Mouse (Mus musculus): ENCODE measurements at regions not wholly inside any gene's neighbourhood (a gene's known extent, or its start where the extent isn't known, plus 50 kb on each side); places are given as distances from the start of the nearest gene placed in this dataset.

- Histone ChIP-seq H3K9me3 (peaks cover 10% of the 10 kb centered on the region), H3K27me3 (replicated peaks) (no peaks in the 10 kb centered on the region), H3K4me3 (replicated peaks) (peak overlapping the region; percentile 53), H3K36me3 (replicated peaks; ENCODE audit: low read length) (no peaks in the 10 kb centered on the region), H3K4me1 (no peaks in the 10 kb centered on the region)
- TF ChIP-seq GATA1 (IDR thresholded peaks at IDR 0.05; ENCODE audit: borderline replicate concordance, low read length): no peak
- TF ChIP-seq FLI1 (IDR thresholded peaks at IDR 0.05; ENCODE audit: low read length): no peak
Measured at GRCm38 (mm10) chr16:46926060-46926459, 427.7 kb upstream of the Nectin3 start.

DNA sequence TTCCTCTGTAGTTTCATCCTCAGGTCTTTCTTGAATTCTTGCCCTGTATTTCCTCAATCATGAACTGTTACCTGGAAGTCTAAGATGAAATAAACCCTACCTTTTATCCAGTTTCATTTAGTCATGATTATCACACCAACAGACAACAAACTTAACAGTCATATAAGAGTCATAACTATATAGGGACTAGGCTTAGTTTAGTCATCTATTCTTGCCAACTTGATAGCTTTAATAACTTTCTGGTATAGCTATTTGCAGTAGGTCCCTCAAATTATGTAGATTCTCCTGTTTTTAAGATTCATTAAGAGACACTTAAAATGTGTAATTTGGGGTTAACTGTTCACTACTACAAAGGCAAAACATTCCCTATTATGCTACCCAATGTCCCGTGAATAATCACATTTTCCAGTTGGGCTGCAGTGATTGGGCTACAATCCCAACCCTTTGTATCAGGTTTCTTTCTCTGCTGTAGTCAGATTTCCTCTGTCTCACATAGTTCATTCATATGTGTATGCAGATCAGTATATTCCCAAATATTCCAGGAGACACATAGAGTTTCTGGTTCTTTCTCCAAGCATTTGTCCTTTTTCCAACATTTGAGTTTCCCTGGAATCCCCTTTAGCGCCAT lies 396.4 kb upstream of the Nectin3 start:
- Histone ChIP-seq H3K36me3 (replicated peaks; ENCODE audit: low read length) (no peaks in the 10 kb centered on the region), H3K4me1 (no peaks in the 10 kb centered on the region), H3K27me3 (replicated peaks) (no peaks in the 10 kb centered on the region), H3K4me3 (replicated peaks) (no peak overlapping the region), H3K9me3 (no peaks in the 10 kb centered on the region)
- TF ChIP-seq GATA1 (IDR thresholded peaks at IDR 0.05; ENCODE audit: borderline replicate concordance, low read length): no peak
- TF ChIP-seq FLI1 (IDR thresholded peaks at IDR 0.05; ENCODE audit: low read length): no peak

DNA sequence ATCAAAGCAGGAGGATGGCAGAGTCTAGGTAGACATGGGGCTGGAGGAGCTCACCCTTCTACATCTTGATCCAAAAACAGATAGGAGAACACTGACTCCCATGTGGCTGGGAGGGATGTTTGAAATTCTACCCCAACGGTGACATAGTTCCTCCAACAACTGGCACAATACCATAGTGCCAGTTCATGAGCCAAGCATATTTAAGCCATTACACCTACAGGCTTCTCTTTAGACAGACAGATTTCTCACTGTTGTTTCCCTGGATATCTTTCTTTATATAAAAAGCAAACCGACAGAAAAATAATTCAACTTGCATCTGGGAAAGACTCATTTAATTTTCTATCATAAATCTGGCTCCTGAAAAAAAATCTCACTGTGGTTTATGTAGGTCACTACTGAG lies 380.4 kb upstream of the Nectin3 start:
- Histone ChIP-seq H3K36me3 (replicated peaks; ENCODE audit: low read length) (no peaks in the 10 kb centered on the region), H3K27me3 (replicated peaks) (no peaks in the 10 kb centered on the region), H3K4me3 (replicated peaks) (no peak overlapping the region), H3K4me1 (no peaks in the 10 kb centered on the region), H3K9me3 (no peaks in the 10 kb centered on the region; the same call in 1 of the 2 replicates)
- TF ChIP-seq FLI1 (IDR thresholded peaks at IDR 0.05; ENCODE audit: low read length) (no peak), GATA1 (IDR thresholded peaks at IDR 0.05; ENCODE audit: borderline replicate concordance, low read length) (no peak)

- H3K27me3 ChIP-seq (replicated peaks): no peaks in the 10 kb centered on the region
- H3K9me3 ChIP-seq: peaks cover 11% of the 10 kb centered on the region
- no peak overlapping the region for H3K4me3 ChIP-seq (replicated peaks)
- H3K36me3 ChIP-seq (replicated peaks; ENCODE audit: low read length): no peaks in the 10 kb centered on the region
- no peaks in the 10 kb centered on the region for H3K4me1 ChIP-seq
- TF ChIP-seq GATA1 (IDR thresholded peaks at IDR 0.05; ENCODE audit: borderline replicate concordance, low read length): no peak
- TF ChIP-seq FLI1 (IDR thresholded peaks at IDR 0.05; ENCODE audit: low read length): no peak
Measured at GRCm38 (mm10) chr16:46863959-46864358, 365.6 kb upstream of the Nectin3 start.

DNA sequence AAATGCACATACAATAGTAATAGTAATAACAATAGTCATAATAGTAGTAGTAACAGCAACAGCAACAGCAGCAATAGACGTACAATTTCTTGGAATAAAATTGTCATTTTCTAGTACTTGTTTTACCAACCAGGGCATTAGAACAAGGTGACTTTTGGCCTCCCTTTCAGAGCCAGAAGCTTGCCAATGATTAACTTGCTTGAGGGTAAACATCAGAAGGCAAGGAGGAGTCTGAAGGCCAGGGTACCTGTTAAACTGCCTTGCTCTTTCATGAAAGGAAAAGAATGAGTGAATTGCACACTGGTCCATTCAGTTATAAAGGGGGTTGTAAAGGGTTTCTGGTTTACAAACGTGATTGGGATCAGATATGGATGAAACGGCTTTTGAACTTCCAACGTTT lies 351.2 kb upstream of the Nectin3 start:
- Histone ChIP-seq H3K4me1 (no peaks in the 10 kb centered on the region), H3K27me3 (replicated peaks) (no peaks in the 10 kb centered on the region), H3K4me3 (replicated peaks) (no peak overlapping the region), H3K36me3 (replicated peaks; ENCODE audit: low read length) (no peaks in the 10 kb centered on the region), H3K9me3 (peaks cover 2% of the 10 kb centered on the region; the same call in 1 of the 2 replicates)
- no peak for TF ChIP-seq GATA1 (IDR thresholded peaks at IDR 0.05; ENCODE audit: borderline replicate concordance, low read length)
- no peak for TF ChIP-seq FLI1 (IDR thresholded peaks at IDR 0.05; ENCODE audit: low read length)

GRCm38 (mm10) chr16:46848755-46849154 lies 350.4 kb upstream of the Nectin3 start:
- no peaks in the 10 kb centered on the region for H3K36me3 ChIP-seq (replicated peaks; ENCODE audit: low read length)
- peaks cover 2% of the 10 kb centered on the region; the same call in 1 of the 2 replicates for H3K9me3 ChIP-seq
- H3K4me3 ChIP-seq (replicated peaks): no peak overlapping the region
- no peak for TF ChIP-seq FLI1 (IDR thresholded peaks at IDR 0.05; ENCODE audit: low read length)
- no peak for TF ChIP-seq GATA1 (IDR thresholded peaks at IDR 0.05; ENCODE audit: borderline replicate concordance, low read length)
- H3K27me3 ChIP-seq (replicated peaks): no peaks in the 10 kb centered on the region
- H3K4me1 ChIP-seq: no peaks in the 10 kb centered on the region

- TF ChIP-seq FLI1 (IDR thresholded peaks at IDR 0.05; ENCODE audit: low read length) (no peak), GATA1 (IDR thresholded peaks at IDR 0.05; ENCODE audit: borderline replicate concordance, low read length) (no peak)
- Histone ChIP-seq H3K4me3 (replicated peaks) (no peak overlapping the region), H3K36me3 (replicated peaks; ENCODE audit: low read length) (no peaks in the 10 kb centered on the region), H3K27me3 (replicated peaks) (no peaks in the 10 kb centered on the region), H3K4me1 (no peaks in the 10 kb centered on the region), H3K9me3 (peaks cover 2% of the 10 kb centered on the region; the same call in 1 of the 2 replicates)
Measured at GRCm38 (mm10) chr16:46847707-46848356, 349.5 kb upstream of the Nectin3 start.

DNA sequence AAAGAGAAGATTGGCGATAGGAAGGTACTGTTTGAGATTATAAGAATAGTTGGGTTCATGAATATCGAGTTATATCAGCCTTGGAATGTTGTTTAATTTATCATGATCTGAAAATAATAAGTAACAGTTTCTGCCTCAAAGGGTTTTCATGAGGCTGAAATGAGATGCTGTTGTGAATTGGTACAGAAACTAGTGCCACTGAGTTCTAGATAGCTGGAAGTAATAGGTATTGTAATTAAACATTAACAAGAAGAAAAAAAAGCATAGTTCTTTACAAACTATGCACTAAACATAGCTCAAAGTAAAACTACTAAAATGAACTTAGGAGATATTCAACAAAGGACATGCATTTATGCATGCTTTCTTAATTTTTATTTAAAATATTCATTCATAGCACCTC lies 342.9 kb upstream of the Nectin3 start:
- Histone ChIP-seq H3K27me3 (replicated peaks) (no peaks in the 10 kb centered on the region), H3K4me3 (replicated peaks) (no peak overlapping the region), H3K4me1 (no peaks in the 10 kb centered on the region), H3K36me3 (replicated peaks; ENCODE audit: low read length) (no peaks in the 10 kb centered on the region), H3K9me3 (peaks cover 2% of the 10 kb centered on the region; the same call in 1 of the 2 replicates)
- TF ChIP-seq GATA1 (IDR thresholded peaks at IDR 0.05; ENCODE audit: borderline replicate concordance, low read length): no peak
- TF ChIP-seq FLI1 (IDR thresholded peaks at IDR 0.05; ENCODE audit: low read length): no peak

- TF ChIP-seq FLI1 (IDR thresholded peaks at IDR 0.05; ENCODE audit: low read length) (no peak), GATA1 (IDR thresholded peaks at IDR 0.05; ENCODE audit: borderline replicate concordance, low read length) (no peak)
- Histone ChIP-seq H3K9me3 (peaks cover 2% of the 10 kb centered on the region; the same call in 1 of the 2 replicates), H3K36me3 (replicated peaks; ENCODE audit: low read length) (no peaks in the 10 kb centered on the region), H3K27me3 (replicated peaks) (no peaks in the 10 kb centered on the region), H3K4me3 (replicated peaks) (no peak overlapping the region), H3K4me1 (no peaks in the 10 kb centered on the region)
Measured at GRCm38 (mm10) chr16:46840764-46841163, 342.4 kb upstream of the Nectin3 start.

GRCm38 (mm10) chr16:46825147-46825546 lies 326.8 kb upstream of the Nectin3 start:
- H3K4me1 ChIP-seq: no peaks in the 10 kb centered on the region
- no peaks in the 10 kb centered on the region for H3K36me3 ChIP-seq (replicated peaks; ENCODE audit: low read length)
- no peak overlapping the region for H3K4me3 ChIP-seq (replicated peaks)
- TF ChIP-seq FLI1 (IDR thresholded peaks at IDR 0.05; ENCODE audit: low read length) (no peak), GATA1 (IDR thresholded peaks at IDR 0.05; ENCODE audit: borderline replicate concordance, low read length) (no peak)
- 0 out of 2 replicates have a peak, but pooled peaks cover 2% of the 10 kb centered on the region for H3K9me3 ChIP-seq
- no peaks in the 10 kb centered on the region for H3K27me3 ChIP-seq (replicated peaks)
